Mouse (Mus musculus) limb, embryonic 13.5 days (tissue): ENCODE data around the gene Slc36a2. TPM values are rescaled to one million over a fixed set of nuclear protein-coding genes. Genes with fewer than 3 reads are reported as not detected.

Experiments used
- ATAC-seq: fragments of 200-750 bp; cut with Nextera tagmentation; 2 replicates; pipeline ENCODE4 v1.8.0; 2017; ENCODE audit warnings: low read depth, moderate number of reproducible peaks, moderate TSS enrichment; ENCODE audit not compliant: low FRiP score
- H3K27ac ChIP-seq: fragments of 300-500 bp; sonication (generic); 2 replicates; pipeline ENCODE4 v1.5.1; 2015; ENCODE audit warnings: inconsistent platforms, mild to moderate bottlenecking, moderate library complexity
- H3K27me3 ChIP-seq: fragments of 300-500 bp; sonication (generic); 2 replicates; pipeline ENCODE4 v1.6.1; 2015; ENCODE audit warnings: mild to moderate bottlenecking, inconsistent platforms
- H3K36me3 ChIP-seq: fragments of 300-500 bp; sonication (generic); 2 replicates; pipeline ENCODE4 v1.6.1; 2015; ENCODE audit warnings: inconsistent platforms, mild to moderate bottlenecking, moderate library complexity
- H3K4me1 ChIP-seq: fragments of 300-500 bp; sonication (generic); 2 replicates; pipeline ENCODE4 v1.6.1; 2015; ENCODE audit warnings: inconsistent platforms
- H3K4me2 ChIP-seq: fragments of 300-500 bp; sonication (generic); replicated peaks from 2 replicates; pipeline ENCODE4 v1.6.1; 2015; ENCODE audit warnings: inconsistent platforms, mild to moderate bottlenecking, moderate library complexity
- H3K4me3 ChIP-seq: fragments of 300-500 bp; sonication (generic); 2 replicates; pipeline ENCODE4 v1.5.1; 2015; ENCODE audit warnings: moderate library complexity, mild to moderate bottlenecking, inconsistent platforms
- H3K9ac ChIP-seq: fragments of 300-500 bp; sonication (generic); 2 replicates; pipeline ENCODE4 v1.6.1; 2015; ENCODE audit warnings: mild to moderate bottlenecking, inconsistent platforms
- H3K9me3 ChIP-seq: fragments of 300-500 bp; sonication (generic); 2 replicates; pipeline ENCODE4 v1.6.1; 2016; ENCODE audit warnings: inconsistent platforms
- WGBS: fragments of 180-500 bp; shearing (Covaris S2); methylation state at CpG from one replicate; pipeline ENCODE4 v1.1.7; 2015; 5-methylcytosine and 5-hydroxymethylcytosine counted together
- polyA plus RNA-seq: library from polyadenylated mRNA; unstranded; fragments of >200 nt; fragmentation: Nextera tagmentation; extraction: Ambion mirVana; gene quantifications from 2 replicates; pipeline ENCODE4 v1.2.1, GENCODE M21; 2015

Slc36a2 gene
- polyA plus RNA-seq, 1 experiment from 2014 or later: 0.29 TPM

GRCm38 (mm10) chr11:55179856-55180255 is 5.0 kb downstream of the Slc36a2 start:
- WGBS: 80% methylated on average over 3 of the region's 3 CpGs
- no peaks in the 10 kb centered on the region for H3K4me1 ChIP-seq
- no peak overlapping the region for H3K27ac ChIP-seq
- no peaks in the 10 kb centered on the region for H3K36me3 ChIP-seq
- no peak overlapping the region for H3K4me3 ChIP-seq
- peaks cover 5% of the 10 kb centered on the region; the same call in 1 of the 2 replicates for H3K27me3 ChIP-seq
- H3K9me3 ChIP-seq: no peaks in the 10 kb centered on the region
- H3K4me2 ChIP-seq: no peak overlapping the region
- no peak overlapping the region for H3K9ac ChIP-seq
- no peak for ATAC-seq

- Histone ChIP-seq H3K9ac (no peak overlapping the region), H3K4me2 (no peak overlapping the region), H3K4me1 (no peaks in the 10 kb centered on the region), H3K36me3 (no peaks in the 10 kb centered on the region), H3K27me3 (peaks cover 12% of the 10 kb centered on the region), H3K4me3 (no peak overlapping the region), H3K27ac (no peak overlapping the region), H3K9me3 (no peaks in the 10 kb centered on the region)
- no peak for ATAC-seq
- WGBS: 86% methylated on average over 4 of the region's 4 CpGs
Measured at GRCm38 (mm10) chr11:55178830-55179229, 6.0 kb downstream of the Slc36a2 start.

GRCm38 (mm10) chr11:55170501-55170900 is 14.4 kb downstream of the Slc36a2 start:
- Histone ChIP-seq H3K9ac (no peak overlapping the region), H3K36me3 (no peaks in the 10 kb centered on the region), H3K4me3 (no peak overlapping the region), H3K27me3 (peaks cover 6% of the 10 kb centered on the region), H3K4me2 (no peak overlapping the region), H3K9me3 (no peaks in the 10 kb centered on the region), H3K27ac (no peak overlapping the region), H3K4me1 (no peaks in the 10 kb centered on the region)
- 87% methylated on average over 4 of the region's 4 CpGs for WGBS
- ATAC-seq: no peak

- no peak overlapping the region for H3K4me3 ChIP-seq
- no peak overlapping the region for H3K27ac ChIP-seq
- ATAC-seq: no peak
- H3K9me3 ChIP-seq: no peaks in the 10 kb centered on the region
- no peaks in the 10 kb centered on the region for H3K27me3 ChIP-seq
- H3K4me1 ChIP-seq: no peaks in the 10 kb centered on the region
- no peaks in the 10 kb centered on the region for H3K36me3 ChIP-seq
- 87% methylated on average over 6 of the region's 6 CpGs for WGBS
- H3K4me2 ChIP-seq: no peak overlapping the region
- no peak overlapping the region for H3K9ac ChIP-seq
Measured at GRCm38 (mm10) chr11:55168914-55169313, 16.0 kb downstream of the Slc36a2 start.

GRCm38 (mm10) chr11:55168504-55168903 is 16.4 kb downstream of the Slc36a2 start:
- WGBS: 83% methylated on average over 4 of the region's 4 CpGs
- no peak overlapping the region for H3K27ac ChIP-seq
- H3K4me1 ChIP-seq: no peaks in the 10 kb centered on the region
- H3K36me3 ChIP-seq: no peaks in the 10 kb centered on the region
- H3K4me3 ChIP-seq: no peak overlapping the region
- H3K27me3 ChIP-seq: no peaks in the 10 kb centered on the region
- H3K9ac ChIP-seq: no peak overlapping the region
- no peak overlapping the region for H3K4me2 ChIP-seq
- H3K9me3 ChIP-seq: no peaks in the 10 kb centered on the region
- no peak for ATAC-seq

- no peak for ATAC-seq
Measured at GRCm38 (mm10) chr11:55165748-55166147, 19.1 kb downstream of the Slc36a2 start.

GRCm38 (mm10) chr11:55164723-55165122 is 20.2 kb downstream of the Slc36a2 start:
- ATAC-seq: no peak

More at GRCm38 (mm10) chr11:55165748-55166147, 19.1 kb downstream of the Slc36a2 start:
- no peaks in the 10 kb centered on the region for H3K9me3 ChIP-seq
- H3K27me3 ChIP-seq: no peaks in the 10 kb centered on the region
- H3K27ac ChIP-seq: no peak overlapping the region
- H3K36me3 ChIP-seq: no peaks in the 10 kb centered on the region
- no peaks in the 10 kb centered on the region for H3K4me1 ChIP-seq
- H3K9ac ChIP-seq: no peak overlapping the region
- no peak overlapping the region for H3K4me3 ChIP-seq
- no peak overlapping the region for H3K4me2 ChIP-seq
- WGBS: 93% methylated on average over 7 of the region's 7 CpGs

GRCm38 (mm10) chr11:55162670-55163069 is 22.2 kb downstream of the Slc36a2 start:
- Histone ChIP-seq H3K27me3 (no peaks in the 10 kb centered on the region), H3K4me3 (no peak overlapping the region), H3K36me3 (no peaks in the 10 kb centered on the region), H3K9ac (no peak overlapping the region), H3K4me1 (no peaks in the 10 kb centered on the region), H3K27ac (no peak overlapping the region), H3K9me3 (no peaks in the 10 kb centered on the region), H3K4me2 (no peak overlapping the region)
- no peak for ATAC-seq
- 51% methylated on average over 9 of the region's 9 CpGs for WGBS

More at GRCm38 (mm10) chr11:55164723-55165122, 20.2 kb downstream of the Slc36a2 start:
- Histone ChIP-seq H3K9ac (no peak overlapping the region), H3K36me3 (no peaks in the 10 kb centered on the region), H3K27me3 (no peaks in the 10 kb centered on the region), H3K9me3 (no peaks in the 10 kb centered on the region), H3K27ac (no peak overlapping the region), H3K4me1 (no peaks in the 10 kb centered on the region), H3K4me3 (no peak overlapping the region), H3K4me2 (no peak overlapping the region)
- 54% methylated on average over 3 of the region's 3 CpGs for WGBS

- H3K4me2 ChIP-seq: no peak overlapping the region
- no peaks in the 10 kb centered on the region for H3K4me1 ChIP-seq
- 56% methylated on average over 13 of the region's 13 CpGs for whole genome bisulfite sequencing
Measured at GRCm38 (mm10) chr11:55158785-55159359, 26.0 kb downstream of the Slc36a2 start.

GRCm38 (mm10) chr11:55155070-55155421 is 29.8 kb downstream of the Slc36a2 start:
- H3K27me3 ChIP-seq: no peaks in the 10 kb centered on the region
- no peak for ATAC-seq
- no peak overlapping the region for H3K9ac ChIP-seq
- no peaks in the 10 kb centered on the region for H3K9me3 ChIP-seq
- no peaks in the 10 kb centered on the region for H3K36me3 ChIP-seq
- no peak overlapping the region for H3K27ac ChIP-seq
- no peaks in the 10 kb centered on the region for H3K4me1 ChIP-seq
- no peak overlapping the region for H3K4me2 ChIP-seq
- no peak overlapping the region for H3K4me3 ChIP-seq
- 72% methylated on average over 6 of the region's 6 CpGs for WGBS

More at GRCm38 (mm10) chr11:55158785-55159359, 26.0 kb downstream of the Slc36a2 start:
- Histone ChIP-seq H3K4me3 (no peak overlapping the region), H3K9me3 (no peaks in the 10 kb centered on the region), H3K27me3 (no peaks in the 10 kb centered on the region), H3K9ac (no peak overlapping the region), H3K36me3 (no peaks in the 10 kb centered on the region), H3K27ac (no peak overlapping the region)
- ATAC-seq: no peak

GRCm38 (mm10) chr11:55154398-55155069 is 30.3 kb downstream of the Slc36a2 start:
- no peak for ATAC-seq
- no peaks in the 10 kb centered on the region for H3K4me1 ChIP-seq
- no peak overlapping the region for H3K4me3 ChIP-seq
- H3K27me3 ChIP-seq: no peaks in the 10 kb centered on the region
- no peak overlapping the region for H3K4me2 ChIP-seq
- H3K9ac ChIP-seq: no peak overlapping the region
- no peak overlapping the region for H3K27ac ChIP-seq
- 52% methylated on average over 3 of the region's 3 CpGs for WGBS
- no peaks in the 10 kb centered on the region for H3K36me3 ChIP-seq
- no peaks in the 10 kb centered on the region for H3K9me3 ChIP-seq

- Histone ChIP-seq H3K4me3 (no peak within 1 kb of the TSS), H3K36me3 (no peaks in the 10 kb centered on the region), H3K9me3 (no peaks in the 10 kb centered on the region), H3K4me2 (no peak within 1 kb of the TSS), H3K4me1 (no peaks in the 10 kb centered on the region), H3K27ac (no peak within 1 kb of the TSS), H3K9ac (no peak within 1 kb of the TSS), H3K27me3 (no peaks in the 10 kb centered on the region)
- ATAC-seq: no peak
- 80% methylated on average over 3 of the region's 3 CpGs for WGBS
Measured at GRCm38 (mm10) chr11:55151608-55152007, 33.3 kb downstream of the Slc36a2 start, which contains the start of gene Slc36a3. Slc36a3 (minus strand) TSS chr11:55151708.

GRCm38 (mm10) chr11:55148461-55148860 is 36.4 kb downstream of the Slc36a2 start:
- no peaks in the 10 kb centered on the region for H3K9me3 ChIP-seq
- H3K36me3 ChIP-seq: no peaks in the 10 kb centered on the region

More at GRCm38 (mm10) chr11:55148461-55148860, 36.4 kb downstream of the Slc36a2 start:
- 80% methylated on average over 4 of the region's 4 CpGs for WGBS
- Histone ChIP-seq H3K4me3 (no peak overlapping the region), H3K9ac (no peak overlapping the region), H3K4me2 (no peak overlapping the region), H3K4me1 (no peaks in the 10 kb centered on the region), H3K27ac (no peak overlapping the region), H3K27me3 (no peaks in the 10 kb centered on the region)
- no peak for ATAC-seq
